Comparison of ENCODE assay signal across 32 mouse cellular contexts in the genomic region with DNA sequence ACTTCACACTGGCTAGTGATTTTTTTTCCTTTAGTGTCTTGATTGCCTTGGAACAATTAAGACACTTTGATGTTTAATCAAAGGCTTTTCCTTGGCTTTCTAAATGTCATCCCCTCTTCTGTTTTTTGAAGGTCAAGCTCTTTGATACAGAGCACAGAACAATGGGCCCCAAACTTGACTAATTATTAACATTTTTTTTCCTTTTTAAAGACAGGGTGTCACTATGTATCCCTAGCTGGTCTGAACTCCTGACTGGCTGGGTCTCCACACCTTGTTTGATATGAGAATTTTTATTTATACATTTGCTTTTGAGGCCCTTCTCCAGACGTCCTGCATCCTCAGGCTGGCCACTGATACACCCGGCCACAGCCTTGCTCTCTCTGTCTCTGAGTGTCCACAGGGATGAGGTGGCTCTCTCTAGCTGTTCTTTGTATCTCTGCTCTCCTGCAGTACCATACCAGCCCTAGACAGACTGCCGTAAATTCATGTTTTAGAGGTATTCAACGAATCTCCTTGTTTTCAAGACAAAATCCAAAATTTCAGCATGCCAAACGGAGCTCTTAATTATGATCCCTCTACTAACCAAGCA.
"Had no signal": no experiment of that assay in that cellular context is flagged by ENCODE, and none has a peak within 500 bp of the region (broad histone marks: within the 10 kb centered on the region; RNA-seq: fewer than 3 reads in every experiment).

No protein-coding gene starts in this region.

- H3K4me1 ChIP-seq: heart, embryonic 10.5 days; heart, embryonic 12.5 days; heart, embryonic 13.5 days; heart, embryonic 15.5 days; hindbrain, embryonic 10.5 days; hindbrain, embryonic 12.5 days; hindbrain, embryonic 13.5 days; hindbrain, embryonic 15.5 days had no signal

- H3K9ac ChIP-seq: heart, embryonic 12.5 days; heart, embryonic 13.5 days; heart, embryonic 15.5 days; hindbrain, embryonic 12.5 days; hindbrain, embryonic 13.5 days; hindbrain, embryonic 14.5 days; hindbrain, embryonic 15.5 days had no signal

- DNase-seq: heart, adult 2 months; heart, postnatal 10 days; heart, postnatal 14 days; heart, postnatal 36 days; heart, postnatal 4 days; kidney, adult 11 months; kidney, adult 18-20 months; kidney, adult 2 months; kidney, adult 8-10 months; kidney, adult 9 months; kidney, postnatal 10 days; kidney, postnatal 14 days; kidney, postnatal 25 days; kidney, postnatal 4 days; layer of hippocampus, adult 9-11 months; layer of hippocampus, postnatal 36 days had no signal

- H3K27me3 ChIP-seq: heart, embryonic 12.5 days; heart, embryonic 13.5 days; heart, embryonic 15.5 days; hindbrain, embryonic 12.5 days; hindbrain, embryonic 13.5 days; hindbrain, embryonic 15.5 days had no signal

- H3K9me3 ChIP-seq: heart, embryonic 10.5 days; heart, embryonic 12.5 days; heart, embryonic 13.5 days; heart, embryonic 15.5 days; hindbrain, embryonic 10.5 days; hindbrain, embryonic 12.5 days; hindbrain, embryonic 13.5 days; hindbrain, embryonic 15.5 days had no signal

- H3K4me3 ChIP-seq: heart, adult 2 months; heart, embryonic 10.5 days; heart, embryonic 12.5 days; heart, embryonic 13.5 days; heart, embryonic 15.5 days; hindbrain, embryonic 10.5 days; hindbrain, embryonic 12.5 days; hindbrain, embryonic 13.5 days; hindbrain, embryonic 15.5 days; layer of hippocampus, adult 2 months; left cerebral cortex, adult 2 months had no signal

- H3K36me3 ChIP-seq: heart, embryonic 10.5 days; heart, embryonic 12.5 days; heart, embryonic 13.5 days; heart, embryonic 15.5 days; hindbrain, embryonic 10.5 days; hindbrain, embryonic 12.5 days; hindbrain, embryonic 13.5 days; hindbrain, embryonic 15.5 days had no signal

- H3K4me2 ChIP-seq: heart, embryonic 11.5 days; heart, embryonic 12.5 days; heart, embryonic 13.5 days; heart, embryonic 15.5 days; hindbrain, embryonic 12.5 days; hindbrain, embryonic 13.5 days; hindbrain, embryonic 14.5 days; hindbrain, embryonic 15.5 days had no signal

- H3K27ac ChIP-seq: heart, adult 2 months; heart, embryonic 10.5 days; heart, embryonic 13.5 days; heart, embryonic 15.5 days; hindbrain, embryonic 10.5 days; hindbrain, embryonic 12.5 days; hindbrain, embryonic 13.5 days; hindbrain, embryonic 14.5 days; hindbrain, embryonic 15.5 days; hindbrain, postnatal 0 days; kidney, postnatal 0 days; layer of hippocampus, adult 2 months; left cerebral cortex, adult 2 months had no signal

- ATAC-seq: hindbrain, embryonic 16.5 days; hindbrain, postnatal 0 days; inflammation-experienced regulatory T-cells, adult 6 months had no signal
